Mouse (Mus musculus) liver, adult 2 months (tissue): ENCODE results near the gene Crocc2.

ENCODE experiments used
- CTCF ChIP-seq: fragments of 200-500 bp; IDR thresholded peaks from 2 replicates; pipeline ENCODE4 v1.5.1; 2011; ENCODE audit warnings: low read depth, low read length, control low read depth
- POLR2A ChIP-seq: fragments of 200-500 bp; IDR thresholded peaks from 2 replicates; pipeline ENCODE4 v1.6.1; 2011; ENCODE audit warnings: low read length, control low read depth; ENCODE audit not compliant: insufficient read depth; ENCODE audit errors: extremely low read depth

DNA sequence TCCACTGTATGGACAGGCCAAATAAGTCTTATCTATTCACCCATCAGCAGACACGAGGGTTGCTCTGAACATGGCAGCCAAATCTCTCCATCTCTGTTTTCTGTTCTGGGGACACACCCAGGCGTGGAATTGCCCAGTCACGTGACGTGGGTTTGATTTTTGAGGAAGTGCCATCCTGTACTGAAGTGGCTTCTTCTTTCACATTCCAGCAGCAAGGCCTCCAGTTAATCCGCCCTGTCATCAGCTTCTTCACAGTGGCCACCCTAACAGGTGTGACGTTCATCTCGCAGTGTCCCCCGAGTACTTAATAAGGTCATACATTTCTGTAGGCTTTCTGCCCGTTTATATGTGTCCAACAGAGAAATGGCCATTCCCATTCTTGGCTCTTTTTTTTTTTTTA is 3.1 kb upstream of the Crocc2 start:
- TF ChIP-seq POLR2A (no peak), CTCF (no peak)
